Mouse (Mus musculus): ENCODE measurements around the gene Nrf1.

Nrf1 gene

DNA sequence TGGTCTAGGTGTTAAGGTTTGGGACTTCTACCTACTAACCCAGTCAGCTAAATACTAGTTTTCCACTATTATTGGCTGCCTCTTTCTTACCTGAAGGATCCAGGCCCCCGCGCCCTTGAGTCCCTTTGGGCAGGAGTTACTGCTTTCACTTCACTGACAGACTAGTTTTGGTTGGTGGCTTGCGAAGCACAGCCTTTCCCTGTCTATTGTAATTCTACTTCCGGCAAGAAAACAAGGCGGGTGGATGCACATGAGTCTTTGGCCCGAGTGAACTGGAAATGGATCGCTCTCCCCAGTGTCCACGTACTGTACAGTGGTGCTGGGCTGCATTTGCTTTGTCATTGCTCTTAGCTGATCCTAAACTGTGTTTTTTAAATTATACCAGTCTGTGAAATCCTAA lies 102.7 kb downstream of the Nrf1 start:
- no peak for DNase-seq

DNA sequence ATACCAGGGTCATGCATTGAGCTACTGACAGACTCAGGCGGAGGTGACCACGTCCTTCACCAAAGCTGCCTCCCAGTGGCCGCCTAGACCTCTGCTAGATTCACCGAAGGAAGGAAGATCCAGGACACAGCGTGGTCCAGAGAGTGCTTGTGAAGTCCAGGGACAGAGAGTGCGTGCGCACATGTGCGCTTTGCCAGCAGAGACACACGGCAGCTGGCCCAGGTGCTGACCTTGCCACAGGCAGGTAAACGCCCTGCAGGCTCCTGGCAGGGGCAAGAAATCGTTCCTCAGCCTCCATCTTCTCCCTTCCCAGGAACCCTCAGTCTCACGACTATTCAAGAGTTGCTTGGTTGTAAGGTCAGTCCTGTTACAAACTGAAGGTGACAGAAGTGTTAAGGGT lies 104.4 kb downstream of the Nrf1 start:
- no peak for DNase-seq

DNA sequence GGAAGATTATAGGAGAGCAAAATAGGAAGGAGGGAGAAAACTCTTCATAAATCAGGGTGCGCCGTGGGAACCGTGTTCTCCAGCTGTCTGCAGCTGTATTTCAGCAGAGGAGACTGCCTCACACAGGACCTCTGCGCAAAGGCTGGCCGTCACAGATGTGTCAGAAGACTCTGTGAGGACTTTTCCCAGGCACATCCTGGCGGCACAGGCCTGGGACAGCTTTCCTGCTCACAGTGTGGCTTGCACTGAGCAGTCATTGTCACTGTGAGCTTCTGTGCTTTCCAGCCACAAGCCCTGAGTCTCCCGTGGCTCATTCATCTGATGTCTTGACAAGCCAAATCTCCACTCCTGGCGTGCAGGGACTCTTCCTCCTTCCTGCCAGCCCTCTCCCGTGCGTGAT lies 104.9 kb downstream of the Nrf1 start:
- DNase-seq: no peak

DNA sequence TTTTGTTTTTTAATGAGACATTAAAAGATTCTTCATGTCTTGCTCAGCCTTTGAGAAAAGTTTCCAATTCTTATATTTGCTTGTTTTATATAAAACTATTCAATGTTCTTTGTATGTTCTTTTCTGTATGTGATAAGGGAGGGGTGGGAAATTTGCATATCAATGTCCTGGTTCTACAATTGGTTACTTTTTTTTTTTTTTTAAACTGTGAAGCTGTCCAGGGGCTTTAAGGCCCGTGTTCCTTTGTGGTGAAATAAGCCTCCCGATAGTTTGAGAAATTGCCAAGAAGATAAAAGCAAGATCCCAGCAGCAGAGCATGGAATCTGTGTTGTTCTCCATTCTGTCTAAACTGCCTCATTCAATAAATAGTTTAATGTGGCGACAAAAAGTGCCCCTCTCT lies 105.3 kb downstream of the Nrf1 start:
- DNase-seq: no peak

DNA sequence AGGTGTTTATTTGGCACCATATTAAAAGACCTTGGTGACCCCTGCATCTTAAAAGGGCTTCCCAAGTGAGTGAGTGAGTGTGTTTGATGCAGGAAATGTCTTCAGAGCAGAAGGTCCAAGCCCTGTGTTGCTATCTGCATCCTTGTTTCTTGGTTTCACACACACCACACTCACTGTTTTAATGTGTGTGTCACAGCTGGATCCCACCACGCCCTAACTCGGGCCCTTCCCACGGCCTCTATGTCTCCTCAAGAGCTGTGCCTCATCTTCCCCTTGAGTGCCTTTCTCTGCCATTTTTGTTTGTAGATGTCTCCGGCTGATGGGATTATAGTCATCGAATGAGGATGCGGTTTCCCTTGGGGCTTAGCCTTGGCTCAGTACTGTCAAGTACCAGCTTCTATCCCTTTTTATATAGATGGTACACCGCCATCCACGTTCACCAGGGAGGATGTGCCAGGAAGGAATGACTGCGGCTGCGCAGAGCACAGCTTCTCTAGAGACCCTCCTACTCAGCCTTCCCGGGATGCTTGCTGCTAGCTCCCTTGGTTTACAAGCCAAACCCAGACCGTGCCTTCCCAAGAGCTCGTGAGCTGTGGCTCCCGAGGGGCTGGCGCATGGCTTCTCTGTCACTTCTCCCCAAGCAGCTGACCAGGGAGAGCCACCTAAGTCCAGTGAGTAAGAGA lies 106.1 kb downstream of the Nrf1 start:
- DNase-seq: no peak

DNA sequence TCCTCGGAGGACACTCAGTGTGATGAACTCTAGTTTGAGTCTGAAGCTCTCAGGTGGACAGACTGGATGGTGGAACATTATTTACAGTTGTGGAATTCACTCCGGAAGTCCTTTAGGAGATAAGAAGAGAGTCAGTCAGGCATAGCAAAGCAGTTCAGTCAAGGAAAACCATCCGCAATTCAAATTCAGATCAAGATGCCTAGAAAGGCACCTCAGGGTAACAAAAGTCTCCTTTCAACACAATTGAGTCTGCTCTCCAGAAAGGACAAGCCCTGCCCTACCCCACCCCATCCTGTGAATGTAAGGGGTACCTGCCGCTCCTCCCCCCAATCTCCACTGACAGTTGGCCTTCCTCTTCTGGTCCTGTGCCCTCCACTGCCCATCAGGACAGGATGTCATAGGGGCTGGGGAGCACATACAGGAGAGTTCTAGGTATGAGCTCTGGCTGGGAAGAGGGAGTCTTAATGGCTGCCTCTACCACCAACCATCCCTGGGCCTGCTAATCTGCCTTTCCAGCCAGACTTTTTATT lies 111.8 kb downstream of the Nrf1 start:
- DNase-seq: no peak

DNA sequence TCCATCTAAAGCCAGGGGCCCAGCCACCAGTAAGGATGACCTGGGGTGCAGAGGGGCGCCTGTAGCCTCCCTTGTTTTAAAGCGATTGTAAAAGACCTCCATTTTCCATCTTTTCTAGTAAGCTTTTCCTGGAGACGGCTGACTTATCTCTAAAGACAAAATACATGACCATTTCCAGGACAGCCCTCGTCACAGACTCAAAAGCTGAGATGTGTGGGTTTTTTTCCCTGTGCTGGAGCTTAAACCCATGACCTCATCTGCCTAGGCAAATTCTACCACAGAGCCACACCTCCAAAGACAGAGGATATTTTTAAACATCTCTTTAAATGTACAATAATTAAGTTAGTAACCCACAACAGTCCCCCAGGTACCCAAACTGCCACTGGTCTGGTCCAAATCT lies 112.6 kb downstream of the Nrf1 start:
- no peak for DNase-seq

DNA sequence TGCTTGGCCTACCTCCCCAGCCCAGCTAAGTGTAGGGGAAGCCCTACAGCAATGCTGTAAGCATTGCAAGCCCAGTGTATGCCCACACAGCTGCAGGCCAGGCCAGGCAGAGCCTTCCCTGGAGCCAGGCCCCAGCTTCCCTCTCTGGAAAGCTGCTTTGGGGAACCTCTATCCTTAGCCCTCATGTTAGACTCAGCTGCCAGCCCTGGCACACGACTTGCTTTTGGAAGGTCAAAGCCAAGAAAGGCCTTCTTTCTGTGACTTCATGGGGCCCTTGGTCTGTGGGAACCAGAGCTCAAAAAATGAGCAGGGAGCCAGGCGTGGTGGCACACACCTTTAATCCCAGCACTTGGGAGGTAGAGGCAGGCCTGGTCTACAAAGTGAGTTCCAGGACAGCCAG lies 113.8 kb downstream of the Nrf1 start:
- DNase-seq: no peak

DNA sequence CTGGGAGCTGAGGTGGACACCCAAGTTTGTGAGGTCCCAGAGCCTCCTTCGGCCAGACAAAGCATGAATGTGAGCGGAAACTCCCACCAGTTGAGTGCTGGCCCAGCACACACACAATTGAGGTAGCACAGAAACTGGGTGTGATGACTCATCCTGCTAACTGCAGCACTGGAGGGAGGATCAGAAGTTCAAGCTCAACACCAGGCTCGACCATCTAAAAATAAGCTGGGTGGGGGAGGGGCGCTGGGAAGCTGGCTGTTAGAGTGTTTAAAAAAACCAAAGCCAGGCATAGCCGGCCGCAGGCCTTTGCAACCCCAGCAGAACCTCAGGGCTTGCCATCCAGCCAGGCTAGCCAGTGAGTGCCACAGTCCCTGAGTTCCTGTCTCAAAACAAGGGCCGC lies 114.3 kb downstream of the Nrf1 start:
- DNase-seq: no peak

DNA sequence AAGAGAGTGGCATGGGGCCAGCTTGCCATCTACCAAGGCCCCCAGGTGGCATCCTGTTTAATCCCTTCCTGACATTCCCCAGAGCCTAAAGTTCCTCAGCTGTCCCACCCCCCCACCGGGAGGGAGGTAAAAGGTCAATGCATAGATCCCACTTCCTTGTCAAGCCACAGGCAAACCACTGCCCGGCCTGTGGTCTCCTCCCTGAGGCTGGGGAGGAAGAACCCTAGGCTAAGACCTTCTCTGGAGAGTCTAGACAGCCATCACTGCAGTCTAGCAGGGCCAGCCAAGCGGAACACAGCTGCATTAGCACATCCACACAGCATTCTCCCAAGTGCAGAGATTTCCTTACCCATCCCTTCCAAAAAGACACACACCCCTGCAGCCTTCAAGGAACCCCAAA lies 118.6 kb downstream of the Nrf1 start:
- no peak for DNase-seq

DNA sequence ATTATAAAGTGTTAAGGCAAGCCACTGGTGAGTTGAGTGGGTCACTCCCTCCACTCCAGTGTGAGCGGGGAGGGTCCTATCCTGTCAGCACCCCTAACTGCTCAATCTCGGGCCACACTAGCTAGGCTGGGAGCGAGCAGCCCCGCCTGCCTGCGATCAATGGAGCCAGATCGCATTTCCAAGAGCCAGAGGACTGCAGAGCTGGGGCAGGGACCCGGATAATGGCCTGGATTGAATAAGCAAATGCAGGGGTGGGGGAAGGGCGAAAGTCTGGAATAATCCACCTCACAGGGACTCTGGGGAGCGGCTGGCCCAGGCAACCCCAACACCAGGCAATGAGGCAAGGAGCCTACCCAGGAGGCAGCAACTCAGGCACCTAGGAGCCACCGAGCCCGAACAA lies 119.4 kb downstream of the Nrf1 start:
- no peak for DNase-seq

DNA sequence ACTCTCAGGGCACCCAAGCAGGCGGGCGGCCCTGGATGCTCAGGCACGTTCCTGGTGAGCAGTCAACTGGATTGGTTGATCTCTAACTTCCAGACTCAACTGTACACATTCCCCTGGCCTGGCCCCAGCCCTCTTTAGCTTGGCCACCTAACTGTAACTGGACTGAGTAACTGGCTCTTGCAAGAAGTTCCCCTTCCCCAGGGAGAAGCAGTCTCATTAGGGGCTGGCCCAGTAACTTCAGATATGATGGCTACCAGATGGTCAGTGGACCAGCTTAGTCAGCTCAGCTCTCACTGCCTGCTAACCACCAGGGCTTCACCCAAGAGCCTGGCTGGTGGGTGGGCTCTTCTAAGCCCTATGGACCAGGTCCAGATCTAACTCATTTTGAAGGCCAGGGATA lies 120.5 kb downstream of the Nrf1 start:
- DNase-seq: no peak

DNA sequence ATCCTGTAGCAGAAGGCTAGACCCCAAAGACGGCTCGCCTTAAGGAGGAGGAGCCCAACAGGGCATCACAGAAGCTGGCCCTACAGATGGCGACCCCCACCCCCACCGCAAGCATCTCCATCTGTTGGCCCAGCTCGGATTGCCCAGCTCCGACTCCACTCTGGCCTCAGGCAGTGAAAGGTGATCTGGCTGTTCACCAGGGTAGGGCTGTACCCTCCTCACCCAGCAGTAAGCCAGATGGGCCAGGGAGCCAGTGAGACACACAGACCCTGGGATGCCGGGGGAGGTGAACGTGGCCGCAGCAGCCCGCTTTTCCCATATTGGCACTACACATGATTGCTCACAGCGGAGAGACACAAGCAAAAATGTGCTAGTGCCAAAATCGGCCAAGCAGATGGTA lies 121.4 kb downstream of the Nrf1 start:
- no peak for DNase-seq

DNA sequence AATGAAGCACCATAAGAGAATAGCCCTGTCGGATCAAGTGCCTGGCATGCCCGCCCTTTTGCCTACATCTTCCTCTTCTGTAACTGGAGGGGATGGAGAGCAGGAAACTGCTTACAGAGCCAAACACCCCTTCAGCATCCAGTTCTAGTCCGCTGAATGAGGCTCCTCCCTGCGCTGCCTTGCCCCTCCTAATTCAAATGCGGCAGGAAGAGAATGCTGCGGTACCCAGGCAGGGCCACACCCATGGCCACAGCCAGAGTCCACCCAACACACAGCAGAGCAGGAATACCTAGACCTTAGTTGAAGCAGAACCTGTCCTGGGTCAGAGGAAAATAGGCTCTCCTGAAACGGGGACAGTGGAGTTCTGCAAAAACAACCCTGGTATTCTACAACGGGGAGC lies 123.4 kb downstream of the Nrf1 start:
- DNase-seq: no peak

DNA sequence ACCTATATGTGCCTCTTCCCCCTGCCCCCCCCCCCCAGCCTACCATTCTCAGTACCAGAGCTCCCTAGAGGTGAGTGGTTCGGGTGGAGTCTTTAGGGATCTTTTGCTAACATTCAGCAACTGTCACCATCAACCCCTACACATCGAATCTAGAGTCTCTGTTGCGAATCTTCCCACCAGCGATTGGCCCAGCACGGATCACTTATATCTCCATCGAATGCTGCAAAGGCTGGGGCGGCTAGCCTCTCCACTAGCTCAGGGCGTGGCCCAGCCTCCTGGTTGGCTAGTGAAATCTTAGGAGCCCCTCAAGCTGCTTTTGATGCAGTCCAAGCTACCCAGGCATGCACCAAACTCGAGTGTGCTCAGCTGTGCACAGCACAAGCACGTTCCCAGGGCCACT lies 124.2 kb downstream of the Nrf1 start:
- DNase-seq: no peak

DNA sequence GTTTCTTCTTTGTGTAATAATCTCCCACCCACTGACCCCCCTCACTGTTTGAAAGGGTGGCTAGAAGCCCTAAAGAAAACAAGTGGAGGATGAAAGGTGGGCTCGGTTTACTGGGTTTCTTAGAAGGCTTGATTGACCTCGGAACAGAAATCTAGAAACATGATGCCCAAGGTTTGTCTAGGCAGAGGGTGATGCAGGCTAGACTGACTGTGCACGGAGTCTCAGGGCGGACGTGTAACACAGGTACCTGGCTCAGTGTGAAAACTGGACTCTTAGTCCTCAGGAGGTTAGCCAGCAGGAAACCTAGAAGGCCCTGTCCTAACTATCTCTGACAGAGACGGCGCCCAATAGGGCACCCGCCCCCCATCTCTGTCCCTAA lies 124.6 kb downstream of the Nrf1 start:
- no peak for DNase-seq

DNA sequence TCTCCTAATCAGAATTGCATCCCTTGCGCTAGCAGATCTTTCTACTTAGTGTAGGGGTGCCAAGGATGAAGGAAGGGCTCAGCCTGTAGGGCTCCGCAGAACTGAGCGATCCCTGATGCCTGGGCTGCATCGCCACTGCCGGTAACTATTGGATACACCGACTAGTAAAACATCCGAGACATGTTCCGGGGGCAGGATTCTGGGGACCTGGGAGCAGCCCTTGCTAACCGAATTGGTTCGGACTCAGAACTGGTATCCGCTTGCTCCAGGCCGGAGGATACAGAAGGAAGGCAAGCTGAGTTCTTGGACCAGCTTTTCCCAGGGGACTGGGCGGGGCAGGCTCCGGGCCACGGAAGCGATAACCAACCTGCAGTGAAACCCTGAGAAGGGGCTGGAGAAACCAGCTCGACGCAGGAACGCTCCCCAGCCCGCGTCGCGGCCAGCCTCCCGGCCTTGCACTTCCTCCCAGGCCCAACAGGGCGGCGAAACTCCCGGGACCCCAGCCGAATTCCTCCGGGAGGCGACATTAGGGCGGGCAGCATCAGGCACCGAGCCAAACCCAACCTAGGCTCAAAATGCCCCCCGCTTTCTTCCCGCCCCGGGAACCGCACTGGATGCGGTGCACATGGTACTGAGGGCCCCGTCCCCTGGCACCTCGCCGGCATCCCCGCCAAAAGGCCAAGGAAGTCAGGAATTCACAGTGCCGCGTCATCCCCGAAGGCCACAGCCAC lies 125.2 kb downstream of the Nrf1 start:
- DNase-seq: no peak

DNA sequence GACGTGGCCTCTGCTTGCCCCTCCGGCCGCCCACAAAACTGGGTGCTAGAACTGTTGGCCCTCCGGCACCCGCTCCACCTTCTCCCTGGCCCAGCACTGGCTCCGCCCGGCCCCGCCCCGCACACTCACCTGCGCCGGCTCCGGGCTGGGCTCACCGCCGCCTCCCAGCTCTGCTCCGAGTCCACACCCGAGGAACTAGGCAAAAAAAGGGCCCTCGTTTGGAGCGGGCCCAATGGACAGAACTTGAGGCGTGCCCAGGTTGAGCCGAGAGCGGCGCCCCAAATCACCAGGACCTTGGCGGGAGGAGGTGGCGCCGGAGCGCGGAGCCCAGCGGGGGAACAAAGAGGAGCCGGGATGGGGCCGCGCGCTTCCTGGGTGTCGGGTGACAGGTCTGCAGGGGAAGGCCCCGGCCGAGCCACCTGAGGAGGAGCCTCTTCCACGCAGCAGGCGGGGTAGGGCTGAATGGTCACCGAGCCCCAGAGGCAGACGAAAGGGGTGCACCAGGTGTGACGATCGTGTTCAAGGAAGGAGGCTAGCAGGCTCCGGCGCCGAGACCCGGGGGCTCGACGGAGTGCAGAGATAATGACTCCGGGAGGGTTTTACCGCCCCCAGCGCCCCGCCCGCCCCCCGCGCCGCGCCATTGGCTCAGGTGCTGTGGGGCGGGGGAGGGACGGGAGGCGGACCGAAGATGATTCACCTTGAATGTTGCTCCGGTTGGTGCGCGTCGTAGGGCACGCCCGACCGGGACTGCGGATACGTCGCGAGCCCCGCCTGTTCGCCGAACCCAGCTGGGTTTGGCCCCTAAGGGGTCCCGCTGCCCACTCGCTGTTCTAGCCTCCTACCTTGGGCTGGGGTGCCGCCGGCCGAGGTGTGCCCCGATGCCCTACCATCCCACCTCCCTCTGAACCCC lies 126.0 kb downstream of the Nrf1 start:
- no peak for DNase-seq

DNA sequence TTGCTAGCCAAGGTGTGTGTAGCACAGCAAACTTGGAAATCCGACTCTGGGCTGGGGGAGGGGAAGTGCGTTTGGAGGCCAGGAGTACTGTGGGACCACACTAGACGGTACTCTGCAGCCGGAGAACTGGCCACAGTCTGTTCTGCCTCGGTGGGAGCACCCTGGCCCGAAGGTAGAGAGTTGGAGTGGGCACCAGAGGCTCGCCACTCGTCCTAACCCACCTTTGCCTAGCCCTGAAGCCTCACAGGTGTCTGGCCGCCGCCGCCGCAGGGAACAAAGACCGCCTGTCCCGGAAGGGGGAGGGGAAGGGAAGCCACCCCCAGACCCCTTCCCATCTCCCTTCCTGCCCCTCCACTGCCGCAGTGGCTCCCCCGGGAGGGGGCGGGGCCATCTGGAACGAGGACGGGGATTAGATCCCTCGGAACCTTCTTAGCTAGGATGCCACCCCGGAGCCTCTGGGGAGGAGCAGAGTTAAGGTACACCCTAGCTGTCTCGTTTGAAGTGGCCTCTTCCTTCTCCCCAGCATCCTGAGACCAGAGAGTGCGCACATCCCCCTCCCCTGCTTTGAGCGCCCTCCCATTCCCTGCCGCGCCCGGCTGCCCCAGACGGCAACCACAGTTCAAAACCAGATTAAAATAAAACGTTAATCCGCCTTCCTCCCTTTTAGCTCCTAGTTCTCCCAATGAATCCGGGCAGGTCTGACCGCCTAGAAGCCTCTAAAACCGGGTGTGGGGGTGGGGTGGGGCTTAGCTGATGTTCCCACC lies 126.9 kb downstream of the Nrf1 start:
- DNase-seq: no peak

DNA sequence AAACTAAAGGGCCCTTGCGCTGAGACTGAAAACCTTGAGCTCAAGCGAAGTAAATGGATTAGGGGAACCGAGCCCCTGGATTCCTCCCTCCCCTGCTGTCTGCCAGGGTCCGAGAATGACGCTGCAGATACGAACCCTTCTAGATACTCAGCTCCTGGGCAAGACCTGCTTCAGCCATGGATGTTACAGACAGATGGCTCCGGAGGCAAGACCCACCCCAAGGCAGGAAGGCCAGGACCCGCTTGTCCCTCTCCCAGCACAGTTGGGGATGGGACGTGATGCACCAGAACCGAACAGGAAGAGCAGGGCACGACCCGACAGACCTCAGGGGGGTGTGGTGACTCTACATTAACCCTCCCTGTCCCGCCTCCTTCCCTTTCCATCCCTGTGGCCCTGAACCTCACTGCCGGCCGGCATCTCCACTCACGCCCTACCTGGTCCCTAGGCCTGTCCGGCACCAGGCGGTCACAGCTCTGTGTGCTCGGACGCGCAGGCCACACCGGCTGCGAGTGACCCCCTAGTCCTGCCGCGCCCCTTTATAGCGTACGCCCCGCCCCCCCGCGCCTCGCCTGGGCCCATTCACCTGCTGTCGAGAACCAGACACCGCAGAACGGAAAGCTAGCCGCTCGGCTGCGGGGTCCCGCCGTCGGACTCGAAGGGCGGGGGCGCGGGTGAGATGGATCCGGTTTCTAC lies 127.6 kb downstream of the Nrf1 start:
- no peak for DNase-seq

DNA sequence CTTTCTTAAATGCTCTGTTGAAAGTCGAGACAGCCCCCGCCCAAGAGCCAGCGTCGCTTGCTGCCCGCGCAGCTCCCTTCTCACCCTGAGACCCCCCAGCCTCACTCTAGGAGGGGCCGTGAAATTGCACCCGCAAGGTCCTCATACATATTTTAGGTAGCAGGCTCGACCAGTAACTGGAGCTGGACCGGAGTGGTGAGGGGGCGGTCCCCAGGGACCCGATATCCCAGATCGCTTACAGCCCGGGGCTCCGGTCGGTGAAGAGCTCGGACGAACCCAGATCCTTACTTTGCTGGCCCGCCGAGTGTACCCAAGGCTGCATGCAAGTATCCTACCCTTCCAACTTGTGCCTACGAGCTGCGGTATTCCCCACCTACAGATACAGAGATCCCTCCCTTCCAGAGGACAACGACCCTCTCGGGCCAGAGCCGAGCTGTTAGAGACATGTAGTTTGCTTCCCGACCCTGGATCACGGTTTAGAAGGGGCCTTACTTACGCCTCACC lies 128.2 kb downstream of the Nrf1 start:
- DNase-seq: no peak

DNA sequence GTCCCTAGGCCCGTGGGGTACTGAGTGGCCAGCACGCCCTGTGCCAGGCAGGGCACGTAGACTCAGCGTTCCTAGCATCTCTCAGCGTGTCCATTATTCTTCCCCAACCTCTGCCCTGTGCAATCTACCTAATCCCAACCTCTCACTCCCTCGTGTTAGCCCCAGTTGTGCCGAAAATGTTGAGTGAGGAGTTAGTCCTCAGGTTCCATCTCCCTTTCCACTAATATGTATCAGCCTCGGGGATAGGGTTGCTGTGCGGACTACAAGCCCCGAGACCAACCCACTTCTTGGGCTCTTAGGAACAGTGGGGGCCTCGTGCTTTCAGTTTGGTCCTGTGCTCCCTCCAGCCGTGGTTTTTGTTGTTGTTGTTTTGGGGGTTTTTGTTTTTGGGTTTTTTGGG lies 128.7 kb downstream of the Nrf1 start:
- no peak for DNase-seq

Measured in cerebellum, adult 11-12 months (tissue).